Mouse (Mus musculus): ENCODE measurements around the gene Scrg1. TPM values are rescaled to one million over a fixed set of nuclear protein-coding genes. Genes with fewer than 3 reads are reported as not detected.

Scrg1 gene
- total and polyA plus RNA-seq, 3 experiments = not detected

DNA sequence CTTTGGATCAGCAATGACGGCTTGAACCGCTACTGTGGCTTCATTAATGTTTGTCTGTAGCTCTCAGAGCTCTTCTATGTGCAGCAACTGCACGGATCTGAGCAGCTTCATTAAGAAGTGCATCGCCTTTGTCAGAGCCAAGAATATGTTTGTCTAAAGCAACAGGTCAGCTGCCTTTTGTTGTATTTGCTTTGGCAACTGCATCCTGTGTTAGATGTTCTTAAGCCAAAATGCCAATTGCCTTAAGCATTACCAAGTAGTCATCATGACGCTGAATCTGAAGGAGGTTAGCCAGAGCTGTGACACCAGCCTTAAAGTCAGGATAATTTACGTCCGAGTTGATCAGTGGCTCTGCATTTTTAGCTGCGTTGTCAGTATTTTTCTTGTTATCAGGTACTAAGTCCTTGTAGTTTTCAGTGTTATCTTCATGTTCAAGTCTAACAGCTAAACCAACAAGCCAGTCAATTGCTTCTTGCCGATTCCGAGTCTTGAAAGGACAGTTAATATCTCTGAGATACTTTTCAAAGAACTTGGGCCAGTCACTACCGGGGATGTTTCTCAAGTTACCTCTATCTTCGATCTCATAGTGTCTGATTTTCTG lies 64.6 kb downstream of the Scrg1 start (continued):
- peak; percentile 85 for TF ChIP-seq GATA1 (IDR thresholded peaks at IDR 0.05; ENCODE audit: low read depth, low read length)
- no peak for TF ChIP-seq CTCF (IDR thresholded peaks at IDR 0.05 in 2 of 3, conservative IDR thresholded peaks at IDR 0.05 in 1 of 3; ENCODE audit: control insufficient read depth in 1 of 3, insufficient read depth in 1 of 3, low read depth in 2 of 3, low read length in 3 of 3, poor library complexity in 1 of 3, severe bottlenecking in 1 of 3)
- no peak for TF ChIP-seq NELFE (IDR thresholded peaks at IDR 0.05; ENCODE audit: low read depth, low read length)

Other genes starting within 250 kb of the Scrg1 start
- gene Hand2, start 134.9 kb upstream of the Scrg1 start, total RNA-seq (2012; rRNA removed) = not detected in 2 replicates
- gene Hand2, start 134.9 kb upstream of the Scrg1 start, polyA plus RNA-seq (2012; ENCODE audit: insufficient read depth in 1 of 2, insufficient read length in 2 of 2, low read depth in 1 of 2, low replicate concordance in 2 of 2, missing spikeins in 1 of 2) = not detected
- gene Sap30, start 31.9 kb downstream of the Scrg1 start, total RNA-seq (2012; rRNA removed) = 34.2 and 45.6 TPM in 2 replicates
- gene Sap30, start 31.9 kb downstream of the Scrg1 start, polyA plus RNA-seq (2012; ENCODE audit: insufficient read depth in 1 of 2, insufficient read length in 2 of 2, low read depth in 1 of 2, low replicate concordance in 2 of 2, missing spikeins in 1 of 2) = 10 to 100 TPM in 1 of 2 experiments, not detected in 1; 64.0 TPM
- gene Hmgb2, start 56.0 kb downstream of the Scrg1 start, total RNA-seq (2012; rRNA removed) = 126 and 160 TPM in 2 replicates
- gene Hmgb2, start 56.0 kb downstream of the Scrg1 start, polyA plus RNA-seq (2012; ENCODE audit: insufficient read depth in 1 of 2, insufficient read length in 2 of 2, low read depth in 1 of 2, low replicate concordance in 2 of 2, missing spikeins in 1 of 2) = 100 to 1,000 TPM; 220 to 399 TPM
- 11.1 TPM in 2 replicates for gene Galnt7, start 197.1 kb downstream of the Scrg1 start, total RNA-seq (2012; rRNA removed)
- 100 to 1,000 TPM in 1 of 2 experiments, 10 to 100 TPM in 1; 18.5 to 138 TPM for gene Galnt7, start 197.1 kb downstream of the Scrg1 start, polyA plus RNA-seq (2012; ENCODE audit: insufficient read depth in 1 of 2, insufficient read length in 2 of 2, low read depth in 1 of 2, low replicate concordance in 2 of 2, missing spikeins in 1 of 2)